Mouse (Mus musculus) macrophage (primary cell): ENCODE measurements around the gene Epp13. TPM values are rescaled to one million over a fixed set of nuclear protein-coding genes. Genes with fewer than 3 reads are reported as not detected.
A peak's percentile ranks its signal among the peaks of the same experiment; 100 is the strongest.
"Not testable (repeated sequence)": the region's sequence is repeated elsewhere in the genome, so short reads cannot be mapped to it uniquely, and the experiment has no call there.

Experiments
- H3K27ac ChIP-seq: fragments of 350-480 bp; formaldehyde crosslinking; 2 replicates; pipeline ENCODE4 v1.9.0; 2021
- H3K36me3 ChIP-seq: fragments of 350-480 bp; formaldehyde crosslinking; 2 replicates; pipeline ENCODE4 v1.9.0; 2021; ENCODE audit errors: inconsistent target
- H3K4me3 ChIP-seq: fragments of 350-480 bp; formaldehyde crosslinking; 2 replicates; pipeline ENCODE4 v1.9.0; 2021; ENCODE audit errors: inconsistent target
- H3K79me2 ChIP-seq: fragments of 350-480 bp; formaldehyde crosslinking; 2 replicates; pipeline ENCODE4 v1.9.0; 2021; ENCODE audit errors: inconsistent target
- WGBS: methylation state at CpG from one replicate; pipeline ENCODE4 v1.1.7; 2026; ENCODE audit warnings: inconsistent platforms; ENCODE audit not compliant: missing documents; 5-methylcytosine and 5-hydroxymethylcytosine counted together
- polyA plus RNA-seq: library from polyadenylated mRNA; stranded (reverse); fragments of 250-400 nt; gene quantifications from 3 replicates; pipeline ENCODE4 v1.2.4, GENCODE M21; 2018; ENCODE audit warnings: inconsistent platforms

The Epp13 gene
- polyA plus RNA-seq, 1 experiment from 2014 or later, result not detected

- Histone ChIP-seq H3K79me2 (no peaks in the 10 kb centered on the region), H3K36me3 (no peaks in the 10 kb centered on the region), H3K27ac (no peak overlapping the region), H3K4me3 (no peak overlapping the region)
- 86% methylated on average over 3 of the region's 3 CpGs for WGBS
Measured at GRCm38 (mm10) chr7:6262120-6262519, 9.6 kb downstream of the Epp13 start.

- 89% methylated on average over 4 of the region's 4 CpGs for WGBS
- no peak overlapping the region for H3K4me3 ChIP-seq
- H3K79me2 ChIP-seq, result no peaks in the 10 kb centered on the region
- no peak overlapping the region for H3K27ac ChIP-seq
- H3K36me3 ChIP-seq, result no peaks in the 10 kb centered on the region
Measured at GRCm38 (mm10) chr7:6262984-6263383, 10.5 kb downstream of the Epp13 start.

GRCm38 (mm10) chr7:6265695-6266094, 13.2 kb downstream of the Epp13 start:
- Histone ChIP-seq H3K36me3 (no peaks in the 10 kb centered on the region), H3K27ac (no peak overlapping the region), H3K79me2 (no peaks in the 10 kb centered on the region), H3K4me3 (no peak overlapping the region)
- whole genome bisulfite sequencing, result 66% methylated on average over 8 of the region's 8 CpGs

- H3K79me2 ChIP-seq, result no peaks in the 10 kb centered on the region
- no peak overlapping the region for H3K27ac ChIP-seq
- no peaks in the 10 kb centered on the region for H3K36me3 ChIP-seq
- WGBS, result 63% methylated on average over 3 of the region's 3 CpGs
- no peak overlapping the region for H3K4me3 ChIP-seq
Measured at GRCm38 (mm10) chr7:6277906-6278305, 25.4 kb downstream of the Epp13 start.

GRCm38 (mm10) chr7:6282749-6283148, 30.2 kb downstream of the Epp13 start:
- Histone ChIP-seq H3K36me3 (no peaks in the 10 kb centered on the region), H3K4me3 (peak overlapping the region; percentile 70), H3K79me2 (no peaks in the 10 kb centered on the region), H3K27ac (peak overlapping the region; percentile 80)
- 0% methylated on average over 1 of the region's 1 CpGs for WGBS

GRCm38 (mm10) chr7:6283451-6284075, 31.1 kb downstream of the Epp13 start:
- no peaks in the 10 kb centered on the region for H3K79me2 ChIP-seq
- H3K4me3 ChIP-seq, result peak overlapping the region; percentile 70
- WGBS, result 3% methylated on average over 23 of the region's 23 CpGs
- H3K36me3 ChIP-seq, result no peaks in the 10 kb centered on the region
- peak overlapping the region; percentile 80 for H3K27ac ChIP-seq

- Histone ChIP-seq H3K36me3 (no peaks in the 10 kb centered on the region), H3K27ac (peak overlapping the region; percentile 84), H3K4me3 (no peak overlapping the region), H3K79me2 (no peaks in the 10 kb centered on the region)
- 93% methylated on average over 4 of the region's 4 CpGs for WGBS
Measured at GRCm38 (mm10) chr7:6284442-6285012, 32.0 kb downstream of the Epp13 start.

- Histone ChIP-seq H3K79me2 (no peaks in the 10 kb centered on the region), H3K4me3 (peak overlapping the region; percentile 44), H3K36me3 (no peaks in the 10 kb centered on the region), H3K27ac (peak overlapping the region; percentile 84)
- 23% methylated on average over 6 of the region's 6 CpGs for WGBS
Measured at GRCm38 (mm10) chr7:6285366-6285765, 32.9 kb downstream of the Epp13 start.

GRCm38 (mm10) chr7:6285842-6286705, 33.6 kb downstream of the Epp13 start, which contains the start of gene Zfp667:
Gene Zfp667, plus strand, starts transcription at chr7:6286579.
- 2% methylated on average over 49 of the region's 50 CpGs for WGBS
- peak within 1 kb of the TSS; percentile 84 for H3K27ac ChIP-seq

GRCm38 (mm10) chr7:6286921-6287531, 34.5 kb downstream of the Epp13 start:
- H3K4me3 ChIP-seq, result peak overlapping the region; percentile 44
- H3K79me2 ChIP-seq, result no peaks in the 10 kb centered on the region
- no peaks in the 10 kb centered on the region for H3K36me3 ChIP-seq
- no peak overlapping the region for H3K27ac ChIP-seq
- WGBS, result 41% methylated on average over 15 of the region's 15 CpGs

More at GRCm38 (mm10) chr7:6285842-6286705, 33.6 kb downstream of the Epp13 start, which contains the start of gene Zfp667:
- H3K4me3 ChIP-seq, result peak within 1 kb of the TSS; percentile 44
- no peaks in the 10 kb centered on the region for H3K79me2 ChIP-seq
- no peaks in the 10 kb centered on the region for H3K36me3 ChIP-seq

GRCm38 (mm10) chr7:6291121-6291520, 38.6 kb downstream of the Epp13 start:
- H3K36me3 ChIP-seq, H3K4me3 ChIP-seq, H3K79me2 ChIP-seq, H3K27ac ChIP-seq: not testable (repeated sequence)
- WGBS, result 92% methylated on average over 1 of the region's 6 CpGs

- not testable (repeated sequence) for H3K79me2 ChIP-seq, H3K4me3 ChIP-seq, H3K36me3 ChIP-seq, H3K27ac ChIP-seq
- WGBS, result 98% methylated on average over 10 of the region's 11 CpGs
Measured at GRCm38 (mm10) chr7:6300796-6301195, 48.3 kb downstream of the Epp13 start.

GRCm38 (mm10) chr7:6330458-6331232, 78.1 kb downstream of the Epp13 start:
- WGBS, result 17% methylated on average over 23 of the region's 23 CpGs
- no peak overlapping the region for H3K27ac ChIP-seq
- H3K4me3 ChIP-seq, result peak overlapping the region; percentile 51

More at GRCm38 (mm10) chr7:6330458-6331232, 78.1 kb downstream of the Epp13 start:
- no peaks in the 10 kb centered on the region for H3K79me2 ChIP-seq
- H3K36me3 ChIP-seq, result no peaks in the 10 kb centered on the region
